Mouse (Mus musculus): ENCODE measurements around the gene Btnl2. TPM values are rescaled to one million over a fixed set of nuclear protein-coding genes. Genes with fewer than 3 reads are reported as not detected.

Gene Btnl2
- total RNA-seq, 2 experiments from 2014 or later: 0.27 to 0.38 TPM

DNA sequence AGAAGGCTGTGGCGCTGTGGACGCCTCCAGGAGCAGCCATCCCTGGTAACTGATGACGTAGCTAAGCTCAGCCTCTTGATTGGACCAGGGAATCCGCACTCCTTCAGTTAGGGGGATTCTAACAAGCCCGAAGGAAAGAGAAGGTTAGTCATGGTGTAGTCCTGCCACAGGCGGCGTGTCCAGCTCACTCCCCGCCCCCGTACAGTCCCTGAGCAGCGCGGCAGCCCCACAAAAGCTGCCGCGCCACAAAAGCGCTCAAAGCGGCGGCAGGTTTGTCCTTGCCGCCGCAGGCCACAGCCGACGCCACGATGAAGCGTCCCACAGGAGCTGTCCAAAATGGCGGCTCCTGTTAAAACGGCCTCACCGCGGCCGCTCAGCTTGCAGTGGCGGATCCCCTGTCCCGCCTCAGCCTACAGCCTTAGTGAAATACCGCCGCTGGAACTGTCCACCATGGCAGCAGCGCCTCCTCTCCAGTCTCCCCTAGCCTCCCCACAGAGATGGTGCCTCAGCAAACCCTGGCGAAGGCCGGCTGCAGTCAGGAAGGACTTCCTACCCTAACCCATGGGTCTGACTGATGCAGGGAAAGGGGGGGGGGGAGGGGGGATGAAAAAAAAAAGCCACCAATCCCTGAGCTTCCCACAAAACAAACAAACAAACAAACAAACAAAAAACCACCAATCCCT is 44.2 kb downstream of the Btnl2 start, which contains the start of gene BC051142:
Gene BC051142, plus strand, starts transcription at position 110 of the 683 bp plus-strand sequence.
- peak; percentile 66 for DNase-seq (ENCODE audit: low spot score in 2 of 2)

GRCm38 (mm10) chr17:34399394-34399715 is 44.7 kb downstream of the Btnl2 start:
- DNase-seq (ENCODE audit: low spot score in 2 of 2): no peak

- peak; percentile 74 to 76 for DNase-seq (ENCODE audit: low spot score in 2 of 2)
Measured at GRCm38 (mm10) chr17:34411117-34411516, 56.5 kb downstream of the Btnl2 start.

Other genes with a start within 250 kb of the Btnl2 start
- 10 to 100 TPM; 14.7 to 21.0 TPM for gene H2-DMa, start 235.3 kb upstream of the Btnl2 start, total RNA-seq (2021)
- gene Brd2, start 232.2 kb upstream of the Btnl2 start, total RNA-seq (2021): 100 to 1,000 TPM; 199 to 244 TPM
- 1 to 10 TPM; 2.0 to 3.8 TPM for gene H2-DMb2, start 211.5 kb upstream of the Btnl2 start, total RNA-seq (2021)
- gene H2-DMb1, start 201.8 kb upstream of the Btnl2 start, total RNA-seq (2021): 10 to 100 TPM in 1 of 2 experiments, 1 to 10 TPM in 1; 8.5 to 13.3 TPM
- 10 to 100 TPM; 13.8 to 24.9 TPM for gene Tap1, start 167.3 kb upstream of the Btnl2 start, total RNA-seq (2021)
- gene Psmb9, start 167.1 kb upstream of the Btnl2 start, total RNA-seq (2021): 10 to 100 TPM; 15.2 to 31.6 TPM
- gene Psmb8, start 157.1 kb upstream of the Btnl2 start, total RNA-seq (2021): 10 to 100 TPM; 36.2 to 74.2 TPM
- 10 to 100 TPM; 51.6 to 60.9 TPM for gene Tap2, start 151.3 kb upstream of the Btnl2 start, total RNA-seq (2021)
- under 1 TPM; 0.40 to 0.99 TPM for gene H2-Ob, start 115.9 kb upstream of the Btnl2 start, total RNA-seq (2021)
- gene H2-Ab1, start 97.1 kb upstream of the Btnl2 start, total RNA-seq (2021): 100 to 1,000 TPM in 1 of 2 experiments, 10 to 100 TPM in 1; 90.9 to 173 TPM
- 100 to 1,000 TPM; 119 to 219 TPM for gene H2-Aa, start 67.0 kb upstream of the Btnl2 start, total RNA-seq (2021)
- 100 to 1,000 TPM; 134 to 220 TPM for gene H2-Eb1, start 49.0 kb upstream of the Btnl2 start, total RNA-seq (2021)
- not detected for gene H2-Eb2, start 29.2 kb upstream of the Btnl2 start, total RNA-seq (2021)
- not detected for gene Btnl1, start 22.3 kb downstream of the Btnl2 start, total RNA-seq (2021)
- 1 to 10 TPM; 2.4 to 3.7 TPM for gene BC051142, start 44.0 kb downstream of the Btnl2 start, total RNA-seq (2021)
- gene Btnl4, start 122.5 kb downstream of the Btnl2 start, total RNA-seq (2021): not detected
- gene Btnl6, start 162.5 kb downstream of the Btnl2 start, total RNA-seq (2021): not detected
- gene Notch4, start 209.4 kb downstream of the Btnl2 start, total RNA-seq (2021): 10 to 100 TPM; 26.2 to 31.5 TPM
- 1 to 10 TPM; 4.8 to 7.3 TPM for gene Gpsm3, start 235.0 kb downstream of the Btnl2 start, total RNA-seq (2021)
- 10 to 100 TPM; 32.4 to 40.9 TPM for gene Pbx2, start 236.4 kb downstream of the Btnl2 start, total RNA-seq (2021)
- under 1 TPM; 0.73 to 0.86 TPM for gene Ager, start 243.0 kb downstream of the Btnl2 start, total RNA-seq (2021)
- gene Rnf5, start 248.9 kb downstream of the Btnl2 start, total RNA-seq (2021): 10 to 100 TPM; 71.8 to 86.7 TPM
- 100 to 1,000 TPM; 106 to 112 TPM for gene Agpat1, start 249.4 kb downstream of the Btnl2 start, total RNA-seq (2021)